Mouse (Mus musculus) G1E-ER4 (cell line): ENCODE measurements around the gene Hmga1. TPM values are rescaled to one million over a fixed set of nuclear protein-coding genes. Genes with fewer than 3 reads are reported as not detected.

ENCODE experiments used
- GATA1 ChIP-seq: IDR thresholded peaks from one replicate; pipeline ENCODE4 v1.8.0; 2012; ENCODE audit warnings: low read length, inconsistent platforms
- polyA plus RNA-seq: library from polyadenylated mRNA; stranded (reverse); fragments of >175 nt; gene quantifications from 2 replicates; pipeline ENCODE4 v1.2.3, GENCODE M21; 2012

The Hmga1 gene
- 1,592 and 2,596 TPM in 2 replicates for polyA plus RNA-seq

GRCm38 (mm10) chr17:27556315-27557011 lies at the start of gene Hmga1:
TSS of gene Hmga1 (plus strand) at chr17:27556497.
- no peak for TF ChIP-seq GATA1

DNA sequence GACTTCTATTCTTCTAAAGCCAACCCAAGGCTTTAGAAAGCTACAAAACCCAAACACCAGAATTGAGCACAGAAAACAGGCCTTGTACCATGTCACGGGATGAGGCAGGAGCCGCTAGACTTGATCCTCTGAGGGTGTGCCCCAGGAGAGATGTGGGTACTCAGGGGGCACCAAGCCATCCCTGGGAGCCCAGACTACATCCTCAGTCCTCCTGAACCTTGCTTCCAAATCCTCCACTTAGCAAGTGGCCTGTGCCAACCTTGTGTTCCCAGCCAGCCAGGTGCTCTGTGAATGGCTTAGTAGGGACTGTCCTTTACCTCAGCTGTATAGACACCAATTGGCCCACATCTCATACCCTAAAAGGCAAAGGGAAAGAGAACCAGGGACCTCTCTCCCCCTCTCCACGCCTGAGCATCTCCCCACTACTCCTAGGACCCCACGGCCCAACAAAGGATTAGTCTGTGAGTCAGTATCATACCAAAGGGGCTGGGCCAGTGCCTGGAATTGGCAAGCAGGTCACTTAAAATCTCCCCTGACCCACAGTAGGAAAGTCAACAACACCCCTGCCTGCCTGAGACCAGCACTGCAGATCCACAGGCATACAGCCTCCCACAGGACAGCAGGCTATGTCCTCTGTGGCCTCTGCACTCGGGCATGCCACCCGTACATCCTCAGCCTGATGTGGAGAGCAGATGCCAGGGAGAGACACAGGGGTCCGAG lies 49.3 kb upstream of the Hmga1 start:
- TF ChIP-seq GATA1 = no peak

DNA sequence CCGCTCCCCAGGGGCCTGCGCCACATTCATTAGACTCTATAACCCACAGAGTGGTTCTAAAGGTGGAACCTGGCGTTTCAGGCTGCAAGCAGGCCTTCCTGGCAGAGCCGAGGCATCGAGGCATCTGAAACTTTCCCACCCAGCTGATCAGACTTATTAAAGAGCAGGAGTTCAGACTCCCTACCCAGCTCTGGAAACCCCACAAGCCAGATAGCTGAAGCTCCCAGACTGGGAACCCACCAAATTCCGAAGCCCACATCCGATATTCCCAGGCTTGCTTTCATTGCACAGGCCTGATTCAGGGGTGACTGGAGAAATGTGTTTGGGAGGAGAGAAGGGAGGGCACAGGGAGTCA lies 48.7 kb upstream of the Hmga1 start:
- TF ChIP-seq GATA1 = no peak

- no peak for TF ChIP-seq GATA1
Measured at GRCm38 (mm10) chr17:27508002-27508401, 48.3 kb upstream of the Hmga1 start.

- no peak for TF ChIP-seq GATA1
Measured at GRCm38 (mm10) chr17:27508513-27508912, 47.8 kb upstream of the Hmga1 start.

DNA sequence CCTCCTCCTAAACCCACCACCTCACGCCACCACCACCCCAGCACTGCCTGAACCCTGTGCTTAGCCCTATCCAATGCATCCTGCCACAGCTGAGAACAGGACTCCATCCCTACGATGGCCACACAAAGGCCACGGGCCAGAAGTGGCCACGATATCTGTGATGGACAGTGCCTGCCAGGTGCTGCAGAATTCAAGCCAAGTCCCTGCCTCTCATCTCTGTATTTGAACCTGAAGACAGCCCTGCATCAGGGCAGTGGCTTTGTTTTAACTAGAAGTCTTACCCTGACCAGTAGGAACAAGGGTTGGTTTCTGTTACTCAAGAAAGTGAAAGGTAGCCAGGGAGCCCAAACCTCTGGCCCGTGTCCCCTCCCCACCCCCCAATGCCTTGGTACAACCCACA lies 47.2 kb upstream of the Hmga1 start:
- no peak for TF ChIP-seq GATA1

GRCm38 (mm10) chr17:27510258-27511124 lies 45.8 kb upstream of the Hmga1 start:
- no peak for TF ChIP-seq GATA1

DNA sequence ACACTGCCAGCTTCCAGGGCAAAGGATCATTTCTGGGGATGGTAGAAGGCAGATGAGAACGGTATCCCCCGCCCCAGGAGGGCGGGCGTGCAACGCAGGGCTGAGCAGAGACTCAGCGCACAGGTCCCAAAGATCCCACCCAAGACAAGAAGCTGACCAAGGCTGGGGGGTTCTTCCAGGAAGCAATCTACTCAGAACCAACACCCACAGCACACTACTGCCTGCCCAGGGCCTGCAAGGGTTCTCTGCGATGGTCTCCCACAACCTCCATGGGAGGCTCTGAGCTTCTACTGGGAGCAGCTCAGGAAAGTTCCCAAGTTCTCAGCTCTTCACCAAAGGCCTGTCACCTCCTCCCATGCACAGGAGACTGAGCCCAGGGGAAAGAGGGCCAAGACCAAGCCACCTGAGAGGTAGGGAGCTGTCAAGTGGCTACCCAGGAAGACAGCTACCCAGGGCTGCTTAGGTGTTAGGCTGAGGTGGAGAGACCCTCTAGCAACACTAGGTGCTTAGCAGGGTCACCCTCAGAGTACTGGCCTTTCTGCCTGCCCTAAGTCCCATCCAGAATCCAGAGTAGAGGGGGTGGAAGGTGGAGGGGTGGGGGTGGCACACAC lies 45.1 kb upstream of the Hmga1 start:
- TF ChIP-seq GATA1 = no peak

- TF ChIP-seq GATA1 = no peak
Measured at GRCm38 (mm10) chr17:27511865-27512618, 44.3 kb upstream of the Hmga1 start.

DNA sequence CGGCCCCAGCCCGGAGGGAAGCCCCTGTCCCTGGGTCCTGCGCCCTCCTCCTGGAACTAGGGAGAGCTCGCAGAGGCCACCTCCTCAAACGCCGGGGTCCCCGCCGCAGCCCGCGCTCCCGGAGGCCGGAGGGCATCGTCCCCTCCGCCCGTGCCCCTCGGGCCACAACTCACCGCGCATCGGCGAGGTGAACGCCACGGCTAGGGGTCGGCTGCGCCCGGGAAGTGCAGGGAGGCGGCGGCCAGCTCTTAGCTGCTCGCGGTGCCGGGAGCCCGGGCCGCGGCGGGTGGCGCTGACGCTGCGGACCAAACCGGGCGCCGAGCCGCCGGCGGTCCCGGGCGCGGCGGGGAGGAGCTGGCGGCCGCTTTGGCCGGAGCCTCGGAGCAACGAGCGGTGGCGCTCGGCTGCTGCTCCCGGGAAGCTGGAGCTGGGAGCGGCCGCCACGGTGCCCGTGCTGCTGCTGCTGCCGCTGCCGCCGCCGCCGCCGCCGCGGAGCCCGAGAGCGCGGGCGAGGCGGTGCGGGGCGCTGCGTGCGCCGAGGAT lies 43.6 kb upstream of the Hmga1 start:
- TF ChIP-seq GATA1 = no peak

DNA sequence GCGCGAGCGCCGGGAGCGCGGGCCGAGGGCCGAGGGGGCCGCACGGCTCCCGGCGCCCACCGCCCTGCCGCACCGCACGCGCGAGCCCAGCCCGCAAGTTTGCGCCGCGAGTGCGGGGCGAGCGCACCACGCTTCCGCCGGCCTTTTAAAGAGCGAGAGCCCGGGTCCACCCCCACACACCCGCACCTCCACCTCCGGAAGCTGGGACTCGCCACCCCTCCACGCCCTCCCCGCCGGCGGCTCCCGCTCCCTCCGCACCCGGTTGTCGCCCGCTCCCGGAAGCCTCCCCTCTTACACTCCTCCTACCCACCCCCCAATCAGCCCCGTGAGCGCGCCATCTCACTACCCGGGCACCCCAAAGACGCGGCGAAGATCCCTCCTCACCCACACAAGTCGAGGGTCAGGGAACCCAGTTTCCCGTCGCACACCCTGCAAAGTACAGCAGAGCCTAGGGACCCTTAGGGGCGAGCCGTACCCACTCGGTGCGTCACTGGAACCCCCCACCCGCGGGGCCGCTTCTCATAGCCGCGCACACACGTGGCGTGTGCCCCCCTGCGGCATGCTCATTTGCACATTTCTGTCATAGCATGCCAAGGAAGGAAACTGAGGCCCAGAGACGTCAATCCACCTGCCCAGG lies 42.9 kb upstream of the Hmga1 start:
- no peak for TF ChIP-seq GATA1

DNA sequence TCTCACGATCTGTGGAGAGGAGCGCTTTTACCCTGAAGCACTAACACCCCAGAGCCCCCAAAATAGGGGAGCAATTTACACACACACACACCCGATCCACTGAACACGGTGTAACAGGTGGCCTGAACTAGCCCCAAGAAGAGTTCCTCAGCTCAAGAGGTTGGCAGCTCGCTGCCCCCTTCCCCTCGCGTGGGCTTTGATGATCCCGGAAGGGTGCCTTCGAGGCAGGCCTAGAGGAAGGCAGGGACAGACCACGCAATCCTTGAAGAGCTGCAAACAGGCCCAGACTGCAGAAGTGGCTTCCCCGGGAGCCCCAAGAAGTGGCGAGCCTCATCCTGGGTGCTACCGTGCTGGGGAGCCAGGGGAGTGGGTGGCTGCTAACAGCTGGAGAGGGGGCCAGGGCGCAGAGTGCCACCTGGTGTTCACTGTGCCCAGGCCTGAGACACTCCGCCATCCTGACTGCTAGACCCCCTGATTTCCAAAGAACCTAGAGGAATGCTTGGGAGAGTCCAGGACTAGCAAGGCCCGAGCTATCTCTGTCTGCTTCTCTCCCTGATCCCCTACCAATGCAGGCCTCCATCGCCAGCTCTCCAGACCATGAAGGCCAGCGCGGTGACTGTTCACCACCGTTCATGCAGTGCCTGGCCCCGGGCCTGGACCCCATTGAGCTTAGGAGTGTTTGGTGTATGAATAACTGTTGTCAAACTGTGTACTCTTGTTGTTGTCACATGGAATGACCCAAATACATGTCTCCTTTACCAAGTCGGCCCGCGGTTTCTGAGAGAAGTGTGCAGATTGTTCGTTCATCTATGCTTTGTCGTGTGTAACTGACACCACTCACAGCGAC lies 42.2 kb upstream of the Hmga1 start:
- TF ChIP-seq GATA1 = no peak

DNA sequence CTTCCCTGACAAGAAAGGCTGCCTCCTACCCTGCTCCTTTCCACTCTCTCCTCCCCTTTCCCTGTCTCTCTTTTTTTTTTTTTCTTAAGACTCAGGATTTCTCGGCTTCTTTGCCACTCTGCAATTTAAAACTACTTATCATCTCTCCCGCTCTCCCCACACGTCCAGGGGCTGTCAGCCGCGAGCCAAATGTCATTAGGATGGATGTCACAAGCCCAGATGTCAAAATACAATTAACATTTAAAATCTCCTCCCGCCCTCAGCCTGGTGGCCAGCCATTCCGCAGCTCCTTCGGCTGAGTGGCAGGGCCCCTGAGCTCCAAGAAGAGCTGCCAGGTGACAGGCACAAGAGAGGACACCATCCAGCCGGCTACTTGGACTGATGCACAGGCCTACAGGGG lies 38.0 kb upstream of the Hmga1 start:
- no peak for TF ChIP-seq GATA1
